Comparison of ENCODE assay signal across 12 mouse cellular contexts in the genomic region with DNA sequence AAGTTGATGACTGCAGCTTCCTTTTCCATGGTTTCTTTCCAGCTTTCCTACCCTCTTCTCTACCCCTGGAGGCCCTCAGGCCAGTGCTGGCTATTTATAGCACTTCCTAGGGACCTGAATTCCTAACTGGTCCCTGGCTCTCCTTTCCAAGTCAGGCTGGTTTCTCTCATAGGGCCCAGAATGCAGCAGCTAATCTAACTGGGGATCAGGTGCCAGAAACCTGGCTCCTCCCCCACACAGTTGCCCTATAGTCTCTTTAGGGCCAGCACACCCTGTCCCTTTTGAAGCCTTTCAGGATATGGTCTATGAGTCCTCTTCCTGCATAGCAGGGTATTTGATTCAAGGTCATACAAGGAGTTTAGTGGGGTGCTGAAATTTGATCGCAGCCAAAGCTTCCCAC. TPM values are rescaled to one million over a fixed set of nuclear protein-coding genes. Genes with fewer than 3 reads are reported as not detected.
DNase-seq lines count a peak whose midpoint lies in the region; ATAC-seq lines count a peak whose summit lies in the region.
"Had no signal": no experiment of that assay in that cellular context is flagged by ENCODE, and none has a peak within 500 bp of the region (broad histone marks: within the 10 kb centered on the region; RNA-seq: fewer than 3 reads in every experiment).

No protein-coding gene starts in this region.

- intact Hi-C loops in heart, postnatal 25 days (cut with DNase I) = no loop called here
- intact Hi-C loops in heart, postnatal 10 days (cut with DNase I) = no loop called here

- peaks cover 25% of the 10 kb centered on the region for H3K4me1 ChIP-seq in embryonic facial prominence, embryonic 15.5 days
- H3K4me1 ChIP-seq in limb, embryonic 12.5 days (replicated peaks) = peaks cover 38% of the 10 kb centered on the region

- no peaks in the 10 kb centered on the region for H3K36me3 ChIP-seq in embryonic facial prominence, embryonic 15.5 days
- H3K36me3 ChIP-seq in limb, embryonic 12.5 days = no peaks in the 10 kb centered on the region

- H3K9ac ChIP-seq in embryonic facial prominence, embryonic 15.5 days = no peak overlapping the region
- H3K9ac ChIP-seq in limb, embryonic 12.5 days (replicated peaks) = no peak overlapping the region

- H3K27me3 ChIP-seq in embryonic facial prominence, embryonic 15.5 days = no peaks in the 10 kb centered on the region
- H3K27me3 ChIP-seq in limb, embryonic 12.5 days = no peaks in the 10 kb centered on the region

- no peak overlapping the region for H3K4me3 ChIP-seq in embryonic facial prominence, embryonic 15.5 days (replicated peaks)
- no peak overlapping the region for H3K4me3 ChIP-seq in limb, embryonic 12.5 days (replicated peaks)

- peak; percentile 96 for DNase-seq in heart, adult 11 months
- no peak for DNase-seq in heart, postnatal 25 days (ENCODE audit: low spot score)
- DNase-seq in heart, postnatal 10 days = peak; percentile 72 to 79
- no peak for DNase-seq in adrenal gland, postnatal 36 days
- no peak for DNase-seq in cerebellum, adult 11 months
- no peak for DNase-seq in adrenal gland, adult 2 months
- DNase-seq: cerebellum, adult 9-10 months; layer of hippocampus, adult 9-11 months; lung, adult 2 months had no signal

- 74% methylated on average over 1 of the region's 1 CpGs for WGBS in embryonic facial prominence, embryonic 15.5 days
- WGBS in limb, embryonic 12.5 days = 79% methylated on average over 1 of the region's 1 CpGs

- ATAC-seq in embryonic facial prominence, embryonic 15.5 days (ENCODE audit: insufficient number of reproducible peaks, low FRiP score, low TSS enrichment, low read depth) = peak; percentile 22
- no peak for ATAC-seq in limb, embryonic 12.5 days (ENCODE audit: insufficient number of reproducible peaks, insufficient read depth, low FRiP score, low TSS enrichment, low read depth)

- H3K27ac ChIP-seq in embryonic facial prominence, embryonic 15.5 days (replicated peaks) = no peak overlapping the region
- peak overlapping the region; percentile 92 for H3K27ac ChIP-seq in limb, embryonic 12.5 days

- H3K4me2 ChIP-seq in embryonic facial prominence, embryonic 15.5 days (replicated peaks) = no peak overlapping the region
- H3K4me2 ChIP-seq in limb, embryonic 12.5 days = no peak overlapping the region

- H3K9me3 ChIP-seq in embryonic facial prominence, embryonic 15.5 days (replicated peaks) = no peaks in the 10 kb centered on the region
- no peaks in the 10 kb centered on the region for H3K9me3 ChIP-seq in limb, embryonic 12.5 days

RNA-seq across cellular contexts. Expression of a gene that starts 3.8 kb away (rescaled TPM):
- 100 to 1,000 TPM; 245 to 262 TPM for total RNA-seq in heart, postnatal 25 days (2021)
- 25.7 and 38.4 TPM in 2 replicates for polyA plus RNA-seq in embryonic facial prominence, embryonic 15.5 days (2015; fragmentation: Nextera tagmentation; extraction: Ambion mirVana)
- total RNA-seq in heart, postnatal 10 days (2021) = 100 to 1,000 TPM; 227 to 228 TPM
- 8.1 and 8.2 TPM in 2 replicates for polyA plus RNA-seq in limb, embryonic 12.5 days (2016; fragmentation: Nextera tagmentation; extraction: Ambion mirVana)
- total RNA-seq in adrenal gland, postnatal 36 days (2021) = 1 to 10 TPM; 1.3 to 1.9 TPM
- 1 to 10 TPM; 1.7 to 2.0 TPM for total RNA-seq in adrenal gland, adult 2 months (2021)
- polyA plus RNA-seq in adrenal gland, adult 2 months (2012; rRNA removed) = 0.28 and 0.58 TPM in 2 replicates

RNA-seq across cellular contexts. Expression of a gene that starts 14.8 kb away (rescaled TPM):
- total RNA-seq in heart, postnatal 25 days (2021) = 1 to 10 TPM in 1 of 2 experiments, under 1 TPM in 1; 0.91 to 1.2 TPM
- 1.6 and 2.4 TPM in 2 replicates for polyA plus RNA-seq in embryonic facial prominence, embryonic 15.5 days (2015; fragmentation: Nextera tagmentation; extraction: Ambion mirVana)
- total RNA-seq in heart, postnatal 10 days (2021) = 1 to 10 TPM in 1 of 2 experiments, not detected in 1; 1.0 TPM
- polyA plus RNA-seq in limb, embryonic 12.5 days (2016; fragmentation: Nextera tagmentation; extraction: Ambion mirVana) = 2.1 and 3.0 TPM in 2 replicates
- not detected for total RNA-seq in adrenal gland, postnatal 36 days (2021)
- not detected for total RNA-seq in adrenal gland, adult 2 months (2021)
- not detected in 2 replicates for polyA plus RNA-seq in adrenal gland, adult 2 months (2012; rRNA removed)
- polyA plus RNA-seq: C2C12 had no signal

RNA-seq across cellular contexts. Expression of a gene that starts 18.2 kb away (rescaled TPM):
- under 1 TPM; 0.14 to 0.16 TPM for total RNA-seq in heart, postnatal 25 days (2021)
- 0.43 TPM in 1 of 2 replicates, not detected in the other for polyA plus RNA-seq in embryonic facial prominence, embryonic 15.5 days (2015; fragmentation: Nextera tagmentation; extraction: Ambion mirVana)
- total RNA-seq in heart, postnatal 10 days (2021) = under 1 TPM in 1 of 2 experiments, not detected in 1; 0.72 TPM
- polyA plus RNA-seq in limb, embryonic 12.5 days (2016; fragmentation: Nextera tagmentation; extraction: Ambion mirVana) = 0.12 and 0.28 TPM in 2 replicates
- not detected for total RNA-seq in adrenal gland, postnatal 36 days (2021)
- not detected for total RNA-seq in adrenal gland, adult 2 months (2021)
- polyA plus RNA-seq in adrenal gland, adult 2 months (2012; rRNA removed) = not detected in 2 replicates
- polyA plus RNA-seq: C2C12 had no signal

RNA-seq across cellular contexts. Expression of a gene that starts 26.7 kb away (rescaled TPM):
- total RNA-seq in heart, postnatal 25 days (2021) = 10 to 100 TPM; 12.9 to 14.3 TPM
- polyA plus RNA-seq in embryonic facial prominence, embryonic 15.5 days (2015; fragmentation: Nextera tagmentation; extraction: Ambion mirVana) = 46.5 TPM in 2 replicates
- total RNA-seq in heart, postnatal 10 days (2021) = 10 to 100 TPM; 11.5 to 16.4 TPM
- polyA plus RNA-seq in limb, embryonic 12.5 days (2016; fragmentation: Nextera tagmentation; extraction: Ambion mirVana) = 59.5 and 61.4 TPM in 2 replicates
- 10 to 100 TPM; 14.0 to 23.8 TPM for total RNA-seq in adrenal gland, postnatal 36 days (2021)
- 10 to 100 TPM; 14.6 to 19.6 TPM for total RNA-seq in adrenal gland, adult 2 months (2021)
- polyA plus RNA-seq in adrenal gland, adult 2 months (2012; rRNA removed) = 2.5 TPM in 2 replicates

RNA-seq across cellular contexts. Expression of a gene that starts 26.8 kb away (rescaled TPM):
- 10 to 100 TPM; 19.6 to 21.4 TPM for total RNA-seq in heart, postnatal 25 days (2021)
- 14.2 TPM in 2 replicates for polyA plus RNA-seq in embryonic facial prominence, embryonic 15.5 days (2015; fragmentation: Nextera tagmentation; extraction: Ambion mirVana)
- total RNA-seq in heart, postnatal 10 days (2021) = 10 to 100 TPM; 22.0 to 29.9 TPM
- 19.7 and 21.3 TPM in 2 replicates for polyA plus RNA-seq in limb, embryonic 12.5 days (2016; fragmentation: Nextera tagmentation; extraction: Ambion mirVana)
- 10 to 100 TPM; 31.0 to 39.9 TPM for total RNA-seq in adrenal gland, postnatal 36 days (2021)
- total RNA-seq in adrenal gland, adult 2 months (2021) = 10 to 100 TPM; 26.4 to 41.3 TPM
- 45.1 and 55.8 TPM in 2 replicates for polyA plus RNA-seq in adrenal gland, adult 2 months (2012; rRNA removed)

Comparison
In these comparisons a context has a peak if more than half of its experiments do, and no peak if none do; other contexts are left out.
1. DNase-seq: peak in heart, adult 11 months (single experiment) and heart, postnatal 10 days (2 of 2); none in heart, postnatal 25 days (single experiment), adrenal gland, postnatal 36 days (0 of 2), cerebellum, adult 11 months (single experiment) and adrenal gland, adult 2 months (single experiment).
2. RNA of a gene that starts 3.8 kb away (total RNA-seq): 245 to 262 TPM in heart, postnatal 25 days and 227 to 228 TPM in heart, postnatal 10 days; 1.7 to 2.0 TPM in adrenal gland, adult 2 months and 1.3 to 1.9 TPM in adrenal gland, postnatal 36 days; every median in the first group is over 10 times any median in the second.